Mouse (Mus musculus) forebrain, embryonic 13.5 days (tissue): Measurements from ENCODE around the gene Rasd1. TPM values are rescaled to one million over a fixed set of nuclear protein-coding genes. Genes with fewer than 3 reads are reported as not detected.
"Not testable (repeated sequence)": the region's sequence is repeated elsewhere in the genome, so short reads cannot be mapped to it uniquely, and the experiment has no call there.

Source experiments
- ATAC-seq: fragments of 200-750 bp; cut with Nextera tagmentation; 2 replicates; pipeline ENCODE4 v1.8.0; 2017
- H3K27ac ChIP-seq: fragments of 300-500 bp; sonication (generic); 2 replicates; pipeline ENCODE4 v1.5.1; 2015; ENCODE audit warnings: inconsistent platforms, mild to moderate bottlenecking, moderate library complexity
- H3K27me3 ChIP-seq: fragments of 300-500 bp; sonication (generic); 2 replicates; pipeline ENCODE4 v1.6.1; 2015; ENCODE audit warnings: mild to moderate bottlenecking, inconsistent platforms
- H3K36me3 ChIP-seq: fragments of 300-500 bp; sonication (generic); 2 replicates; pipeline ENCODE4 v1.6.1; 2015; ENCODE audit warnings: mild to moderate bottlenecking, inconsistent platforms; ENCODE audit not compliant: poor library complexity, severe bottlenecking
- H3K4me1 ChIP-seq: fragments of 300-500 bp; sonication (generic); 2 replicates; pipeline ENCODE4 v1.6.1; 2015; ENCODE audit warnings: inconsistent platforms
- H3K4me2 ChIP-seq: fragments of 300-500 bp; sonication (generic); 2 replicates; pipeline ENCODE4 v1.6.1; 2015; ENCODE audit warnings: inconsistent platforms, mild to moderate bottlenecking, moderate library complexity
- H3K4me3 ChIP-seq: fragments of 300-500 bp; sonication (generic); 2 replicates; pipeline ENCODE4 v1.5.1; 2015; ENCODE audit warnings: mild to moderate bottlenecking, inconsistent platforms
- H3K9ac ChIP-seq: fragments of 300-500 bp; sonication (generic); 2 replicates; pipeline ENCODE4 v1.6.1; 2015; ENCODE audit warnings: mild to moderate bottlenecking, inconsistent platforms
- H3K9me3 ChIP-seq: fragments of 300-500 bp; sonication (generic); replicated peaks from 2 replicates; pipeline ENCODE4 v1.6.1; 2016; ENCODE audit warnings: inconsistent platforms
- WGBS: fragments of 180-500 bp; shearing (Covaris S2); methylation state at CpG from one replicate; pipeline ENCODE4 v1.1.7; 2015; 5-methylcytosine and 5-hydroxymethylcytosine counted together
- polyA plus RNA-seq: library from polyadenylated mRNA; unstranded; fragments of >200 nt; fragmentation: Nextera tagmentation; extraction: Ambion mirVana; gene quantifications from 2 replicates; pipeline ENCODE4 v1.2.1, GENCODE M21; 2015

Rasd1 gene
- polyA plus RNA-seq, 1 experiment from 2014 or later = 0.63 TPM

- Histone ChIP-seq H3K27ac (no peak overlapping the region), H3K4me3 (no peak overlapping the region), H3K4me2 (no peak overlapping the region), H3K9me3 (no peaks in the 10 kb centered on the region), H3K9ac (no peak overlapping the region), H3K36me3 (peaks cover 17% of the 10 kb centered on the region), H3K4me1 (no peaks in the 10 kb centered on the region), H3K27me3 (no peaks in the 10 kb centered on the region)
- WGBS = 90% methylated on average over 6 of the region's 6 CpGs
- ATAC-seq = no peak
Measured at GRCm38 (mm10) chr11:59956749-59957148, 8.0 kb downstream of the Rasd1 start.

GRCm38 (mm10) chr11:59952892-59953291 is 11.9 kb downstream of the Rasd1 start:
- H3K4me2 ChIP-seq = no peak overlapping the region
- H3K4me3 ChIP-seq = no peak overlapping the region
- no peaks in the 10 kb centered on the region for H3K27me3 ChIP-seq
- H3K4me1 ChIP-seq = peaks cover 15% of the 10 kb centered on the region
- ATAC-seq = no peak
- H3K27ac ChIP-seq = no peak overlapping the region
- no peaks in the 10 kb centered on the region for H3K9me3 ChIP-seq
- 0 out of 2 replicates have a peak, but pooled peaks cover 2% of the 10 kb centered on the region for H3K36me3 ChIP-seq
- 88% methylated on average over 14 of the region's 14 CpGs for WGBS
- no peak overlapping the region for H3K9ac ChIP-seq

- WGBS = 2% methylated on average over 16 of the region's 16 CpGs
- Histone ChIP-seq H3K4me2 (peak overlapping the region; percentile 84), H3K27me3 (no peaks in the 10 kb centered on the region), H3K27ac (peak overlapping the region; percentile 66; the same call in 1 of the 2 replicates), H3K36me3 (no peaks in the 10 kb centered on the region), H3K4me3 (peak overlapping the region; percentile 72), H3K4me1 (peaks cover 23% of the 10 kb centered on the region), H3K9me3 (no peaks in the 10 kb centered on the region), H3K9ac (peak overlapping the region; percentile 97)
- ATAC-seq = peak; percentile 46
Measured at GRCm38 (mm10) chr11:59948401-59948767, 16.4 kb downstream of the Rasd1 start.

- H3K36me3 ChIP-seq = no peaks in the 10 kb centered on the region
- peak within 1 kb of the TSS; percentile 72 for H3K4me3 ChIP-seq
- H3K9ac ChIP-seq = peak within 1 kb of the TSS; percentile 97
- H3K27me3 ChIP-seq = no peaks in the 10 kb centered on the region
- no peaks in the 10 kb centered on the region for H3K9me3 ChIP-seq
- 1% methylated on average over 43 of the region's 43 CpGs for WGBS
- peak; percentile 98 for ATAC-seq
- peak within 1 kb of the TSS; percentile 72 for H3K27ac ChIP-seq
- peak within 1 kb of the TSS; percentile 84 for H3K4me2 ChIP-seq
- H3K4me1 ChIP-seq = peaks cover 23% of the 10 kb centered on the region
Measured at GRCm38 (mm10) chr11:59947752-59948400, 16.9 kb downstream of the Rasd1 start, which contains the start of gene Med9. Gene Med9, plus strand, starts transcription at chr11:59948206.

GRCm38 (mm10) chr11:59944855-59945254 is 19.9 kb downstream of the Rasd1 start:
- not testable (repeated sequence) for H3K4me3 ChIP-seq, H3K9me3 ChIP-seq, H3K27me3 ChIP-seq, H3K36me3 ChIP-seq, H3K4me2 ChIP-seq, ATAC-seq, H3K27ac ChIP-seq, H3K9ac ChIP-seq
- 86% methylated on average over 10 of the region's 10 CpGs for WGBS
- H3K4me1 ChIP-seq = peaks cover 19% of the 10 kb centered on the region

- WGBS = 18% methylated on average over 3 of the region's 3 CpGs
- no peaks in the 10 kb centered on the region for H3K36me3 ChIP-seq
- no peak overlapping the region for H3K9ac ChIP-seq
- no peak overlapping the region for H3K27ac ChIP-seq
- H3K4me2 ChIP-seq = no peak overlapping the region
- no peak overlapping the region for H3K4me3 ChIP-seq
- no peaks in the 10 kb centered on the region for H3K27me3 ChIP-seq
- H3K4me1 ChIP-seq = no peaks in the 10 kb centered on the region
- no peaks in the 10 kb centered on the region; the same call in 1 of the 2 replicates for H3K9me3 ChIP-seq
- ATAC-seq = no peak
Measured at GRCm38 (mm10) chr11:59941391-59941790, 23.4 kb downstream of the Rasd1 start.

- H3K9me3 ChIP-seq = no peaks in the 10 kb centered on the region; the same call in 1 of the 2 replicates
- H3K4me2 ChIP-seq = no peak overlapping the region
- 68% methylated on average over 3 of the region's 3 CpGs for WGBS
- ATAC-seq = no peak
- H3K27me3 ChIP-seq = no peaks in the 10 kb centered on the region
- no peak overlapping the region for H3K4me3 ChIP-seq
- H3K27ac ChIP-seq = no peak overlapping the region
- no peaks in the 10 kb centered on the region for H3K36me3 ChIP-seq
- no peak overlapping the region for H3K9ac ChIP-seq
- no peaks in the 10 kb centered on the region for H3K4me1 ChIP-seq
Measured at GRCm38 (mm10) chr11:59940645-59941044, 24.1 kb downstream of the Rasd1 start.

- H3K9ac ChIP-seq = no peak overlapping the region
- H3K27me3 ChIP-seq = no peaks in the 10 kb centered on the region
- H3K36me3 ChIP-seq = no peaks in the 10 kb centered on the region
- ATAC-seq = no peak
- WGBS = 83% methylated on average over 1 of the region's 1 CpGs
- no peak overlapping the region for H3K4me2 ChIP-seq
- H3K4me1 ChIP-seq = no peaks in the 10 kb centered on the region
- no peak overlapping the region for H3K4me3 ChIP-seq
- no peaks in the 10 kb centered on the region; the same call in 1 of the 2 replicates for H3K9me3 ChIP-seq
- H3K27ac ChIP-seq = no peak overlapping the region
Measured at GRCm38 (mm10) chr11:59939821-59940220, 24.9 kb downstream of the Rasd1 start.

- Histone ChIP-seq H3K27me3 (no peaks in the 10 kb centered on the region), H3K9ac (no peak overlapping the region), H3K27ac (no peak overlapping the region), H3K4me1 (peaks cover 4% of the 10 kb centered on the region; the same call in 1 of the 2 replicates), H3K4me3 (no peak overlapping the region), H3K4me2 (no peak overlapping the region), H3K36me3 (no peaks in the 10 kb centered on the region), H3K9me3 (no peaks in the 10 kb centered on the region; the same call in 1 of the 2 replicates)
- WGBS = 37% methylated on average over 2 of the region's 2 CpGs
- ATAC-seq = no peak
Measured at GRCm38 (mm10) chr11:59937615-59938014, 27.1 kb downstream of the Rasd1 start.

- H3K36me3 ChIP-seq = no peaks in the 10 kb centered on the region
- WGBS = 71% methylated on average over 3 of the region's 3 CpGs
- no peak overlapping the region for H3K27ac ChIP-seq
- no peaks in the 10 kb centered on the region; the same call in 1 of the 2 replicates for H3K9me3 ChIP-seq
- H3K9ac ChIP-seq = no peak overlapping the region
- no peak overlapping the region for H3K4me2 ChIP-seq
- H3K4me1 ChIP-seq = peaks cover 4% of the 10 kb centered on the region; the same call in 1 of the 2 replicates
- no peaks in the 10 kb centered on the region for H3K27me3 ChIP-seq
- no peak overlapping the region for H3K4me3 ChIP-seq
- ATAC-seq = no peak
Measured at GRCm38 (mm10) chr11:59937023-59937422, 27.7 kb downstream of the Rasd1 start.

GRCm38 (mm10) chr11:59933943-59934342 is 30.8 kb downstream of the Rasd1 start:
- Histone ChIP-seq H3K27ac (no peak overlapping the region), H3K27me3 (0 out of 2 replicates have a peak, but pooled peaks cover 3% of the 10 kb centered on the region), H3K4me2 (no peak overlapping the region), H3K9me3 (no peaks in the 10 kb centered on the region), H3K4me3 (no peak overlapping the region), H3K4me1 (peaks cover 4% of the 10 kb centered on the region; the same call in 1 of the 2 replicates), H3K36me3 (no peaks in the 10 kb centered on the region), H3K9ac (no peak overlapping the region; the same call in 1 of the 2 replicates)
- ATAC-seq = no peak
- WGBS = 43% methylated on average over 12 of the region's 12 CpGs

GRCm38 (mm10) chr11:59932560-59933337 is 32.0 kb downstream of the Rasd1 start:
- H3K27ac ChIP-seq = no peak overlapping the region
- 0 out of 2 replicates have a peak, but pooled peaks cover 3% of the 10 kb centered on the region for H3K27me3 ChIP-seq
- no peak overlapping the region for H3K4me3 ChIP-seq
- ATAC-seq = no peak
- H3K36me3 ChIP-seq = no peaks in the 10 kb centered on the region
- H3K9me3 ChIP-seq = no peaks in the 10 kb centered on the region
- no peak overlapping the region for H3K9ac ChIP-seq
- WGBS = 74% methylated on average over 9 of the region's 9 CpGs
- H3K4me1 ChIP-seq = peaks cover 4% of the 10 kb centered on the region; the same call in 1 of the 2 replicates
- H3K4me2 ChIP-seq = no peak overlapping the region
